Mouse (Mus musculus) ES-Bruce4 (cell line): ENCODE results near the gene Ggt5.

ENCODE experiments used
- CTCF ChIP-seq: IDR thresholded peaks from one replicate; pipeline ENCODE4 v1.8.1; 2011; ENCODE audit warnings: low read depth, low read length
- EP300 ChIP-seq: IDR thresholded peaks from 2 replicates; pipeline ENCODE4 v1.6.1; 2011; ENCODE audit warnings: low read depth, low read length; ENCODE audit not compliant: insufficient read depth
- POLR2A ChIP-seq: IDR thresholded peaks from one replicate; pipeline ENCODE4 v1.8.1; 2011; ENCODE audit warnings: low read length; ENCODE audit not compliant: insufficient read depth

- TF ChIP-seq POLR2A (no peak), CTCF (no peak), EP300 (peak; percentile 55; the same call in 1 of the 2 replicates)
These were observed 23.2 kb upstream of the Ggt5 start for GRCm38 (mm10) chr10:75565906-75566305.
